Mouse (Mus musculus): Measurements from ENCODE around the gene Oscar. TPM values are rescaled to one million over a fixed set of nuclear protein-coding genes. Genes with fewer than 3 reads are reported as not detected.
"Not testable (repeated sequence)": the region's sequence is repeated elsewhere in the genome, so short reads cannot be mapped to it uniquely, and the experiment has no call there.

Oscar gene
- polyA plus RNA-seq, 1 experiment from 2014 or later = not detected

DNA sequence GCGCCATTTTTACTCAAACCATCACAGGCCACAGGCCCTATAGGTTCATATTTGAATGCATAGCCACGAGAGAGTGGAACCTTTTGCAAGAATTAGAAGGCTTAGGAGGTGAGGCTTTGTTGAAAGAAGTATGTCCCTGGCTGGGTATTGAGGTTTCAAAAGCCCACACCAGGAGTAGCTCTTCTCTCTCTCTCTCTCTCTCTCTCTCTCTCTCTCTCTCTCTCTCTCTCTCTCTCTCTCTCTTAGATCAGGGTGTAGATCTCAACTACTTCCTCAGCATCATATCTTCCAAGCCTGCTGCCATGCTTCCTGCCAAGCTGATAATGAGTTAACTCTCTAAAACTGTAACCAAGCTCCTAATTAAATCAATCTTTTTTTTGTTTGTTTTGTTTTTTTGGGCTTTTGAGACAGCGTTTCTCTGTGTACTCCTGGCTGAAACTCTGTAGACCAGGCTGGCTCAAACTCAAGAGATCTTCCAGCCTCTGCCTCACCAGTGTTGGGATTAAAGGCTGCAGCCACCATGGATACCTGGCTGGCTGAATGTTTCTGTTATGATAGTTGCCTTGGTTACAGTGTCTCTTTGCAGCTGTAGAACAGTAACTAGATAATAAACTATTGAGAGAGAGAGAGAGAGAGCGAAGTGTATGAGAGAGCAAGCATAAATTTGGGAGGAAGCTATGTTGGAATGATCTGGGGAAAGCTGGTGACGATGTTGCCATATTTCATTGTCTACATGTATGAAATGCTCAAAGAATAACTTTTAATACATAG is 39.4 kb downstream of the Oscar start:
- 83% methylated on average over 5 of the region's 5 CpGs for WGBS

DNA sequence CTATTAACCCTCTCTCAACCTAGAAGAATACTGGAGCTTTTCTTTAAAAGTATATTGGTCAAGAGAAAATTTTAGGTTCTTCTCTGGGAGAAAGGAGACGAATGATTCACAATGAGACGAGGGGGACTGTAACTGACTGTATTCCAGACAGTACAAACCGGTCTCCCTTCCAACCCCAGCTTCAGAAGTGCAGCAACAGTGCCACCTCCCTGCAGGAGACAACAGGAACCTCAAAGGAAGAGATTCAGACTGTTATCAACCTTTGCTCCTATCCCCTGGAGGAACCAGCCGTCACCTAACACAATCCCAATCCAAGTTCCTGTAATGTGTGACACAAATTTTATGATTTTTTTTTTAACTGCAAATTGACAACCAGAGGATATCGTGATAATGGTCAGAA is 41.7 kb downstream of the Oscar start:
- no peak overlapping the region for H3K4me3 ChIP-seq
- no peaks in the 10 kb centered on the region for H3K36me3 ChIP-seq (replicated peaks)
- no peaks in the 10 kb centered on the region for H3K4me1 ChIP-seq
- no peak for DNase-seq (ENCODE audit: low spot score)
- WGBS = 55% methylated on average over 5 of the region's 5 CpGs
- no peak overlapping the region for H3K27ac ChIP-seq (replicated peaks)
- no peaks in the 10 kb centered on the region for H3K27me3 ChIP-seq (replicated peaks; ENCODE audit: low read depth, poor library complexity, severe bottlenecking)
- no peaks in the 10 kb centered on the region; the same call in 1 of the 2 replicates for H3K9me3 ChIP-seq

More for the DNA sequence above, 39.4 kb downstream of the Oscar start:
- Histone ChIP-seq H3K4me3 (no peak overlapping the region), H3K9me3 (no peaks in the 10 kb centered on the region; the same call in 1 of the 2 replicates), H3K27me3 (replicated peaks; ENCODE audit: low read depth, poor library complexity, severe bottlenecking) (no peaks in the 10 kb centered on the region), H3K4me1 (no peaks in the 10 kb centered on the region), H3K27ac (replicated peaks) (no peak overlapping the region), H3K36me3 (replicated peaks) (no peaks in the 10 kb centered on the region)
- no peak for DNase-seq (ENCODE audit: low spot score)

DNA sequence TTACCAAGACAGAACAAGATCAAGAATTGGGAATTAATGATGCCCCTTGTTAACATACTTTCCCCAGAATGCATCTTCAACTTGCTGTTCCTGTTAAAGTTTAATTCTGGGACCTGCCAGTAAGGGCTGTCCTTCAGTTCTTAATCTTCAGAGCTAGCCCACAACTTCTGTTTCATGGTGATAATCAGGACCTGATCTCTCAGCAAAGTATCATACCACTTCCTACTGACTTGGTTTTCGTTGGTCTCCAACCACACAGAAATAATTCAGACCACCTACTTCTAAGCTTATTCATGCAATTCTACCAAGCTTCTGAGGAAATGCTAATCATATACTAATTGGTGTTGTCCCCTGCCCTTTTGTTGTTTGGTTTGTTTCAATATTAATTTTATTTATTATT is 44.1 kb downstream of the Oscar start:
- Histone ChIP-seq H3K4me1 (no peaks in the 10 kb centered on the region), H3K9me3 (no peaks in the 10 kb centered on the region; the same call in 1 of the 2 replicates), H3K27me3 (replicated peaks; ENCODE audit: low read depth, poor library complexity, severe bottlenecking) (no peaks in the 10 kb centered on the region), H3K36me3 (replicated peaks) (no peaks in the 10 kb centered on the region), H3K4me3 (no peak overlapping the region), H3K27ac (replicated peaks) (no peak overlapping the region)
- 86% methylated on average over 1 of the region's 1 CpGs for WGBS
- no peak for DNase-seq (ENCODE audit: low spot score)

DNA sequence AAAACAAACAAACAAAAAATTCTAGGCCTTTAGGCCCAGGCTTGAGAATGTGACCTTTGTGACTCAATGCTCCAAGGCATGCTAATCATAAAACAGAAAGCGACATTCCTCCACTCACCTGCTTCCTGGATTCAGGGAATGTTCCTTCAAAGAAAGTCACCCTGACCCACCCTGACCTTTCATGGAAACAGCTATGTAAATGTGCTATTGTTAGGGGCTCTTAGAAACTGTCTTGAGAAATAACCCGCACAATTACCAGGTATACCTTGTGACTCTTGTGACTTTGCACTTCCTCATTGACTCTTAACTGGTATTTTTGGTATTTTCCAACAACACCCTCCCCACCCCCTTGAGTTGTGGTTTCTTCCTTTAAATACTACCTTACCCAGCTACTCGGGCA is 45.4 kb downstream of the Oscar start:
- not testable (repeated sequence) for DNase-seq (ENCODE audit: low spot score); H3K4me3 ChIP-seq
- 90% methylated on average over 3 of the region's 3 CpGs for WGBS

DNA sequence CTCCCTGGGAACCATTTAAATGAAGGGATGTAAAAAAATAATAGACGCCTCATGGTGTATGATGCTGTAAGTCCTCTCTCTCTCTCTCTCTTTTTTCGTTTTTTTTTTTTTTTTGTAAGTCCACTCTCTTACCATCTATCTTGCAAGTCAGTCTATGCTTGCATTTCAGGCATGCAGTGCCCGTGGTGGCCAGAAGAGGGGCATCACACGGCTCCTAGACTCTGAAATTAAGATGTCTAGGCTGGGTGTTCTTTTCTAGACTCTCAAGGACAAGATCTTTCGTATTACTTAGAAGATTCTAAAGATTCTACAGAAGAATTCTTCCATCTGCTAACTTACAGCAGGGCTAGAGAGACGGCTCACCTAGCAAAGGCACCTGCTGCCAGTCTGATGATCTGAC is 46.2 kb downstream of the Oscar start:
- no peak overlapping the region for H3K27ac ChIP-seq (replicated peaks)
- H3K4me3 ChIP-seq = no peak overlapping the region
- 73% methylated on average over 6 of the region's 6 CpGs for WGBS
- DNase-seq (ENCODE audit: low spot score) = no peak
- H3K4me1 ChIP-seq = no peaks in the 10 kb centered on the region
- H3K36me3 ChIP-seq (replicated peaks) = no peaks in the 10 kb centered on the region
- H3K9me3 ChIP-seq = no peaks in the 10 kb centered on the region; the same call in 1 of the 2 replicates
- H3K27me3 ChIP-seq (replicated peaks; ENCODE audit: low read depth, poor library complexity, severe bottlenecking) = no peaks in the 10 kb centered on the region

More for the DNA sequence above, 45.4 kb downstream of the Oscar start:
- not testable (repeated sequence) for H3K36me3 ChIP-seq (replicated peaks); H3K9me3 ChIP-seq; H3K27ac ChIP-seq (replicated peaks); H3K4me1 ChIP-seq; H3K27me3 ChIP-seq (replicated peaks; ENCODE audit: low read depth, poor library complexity, severe bottlenecking)

DNA sequence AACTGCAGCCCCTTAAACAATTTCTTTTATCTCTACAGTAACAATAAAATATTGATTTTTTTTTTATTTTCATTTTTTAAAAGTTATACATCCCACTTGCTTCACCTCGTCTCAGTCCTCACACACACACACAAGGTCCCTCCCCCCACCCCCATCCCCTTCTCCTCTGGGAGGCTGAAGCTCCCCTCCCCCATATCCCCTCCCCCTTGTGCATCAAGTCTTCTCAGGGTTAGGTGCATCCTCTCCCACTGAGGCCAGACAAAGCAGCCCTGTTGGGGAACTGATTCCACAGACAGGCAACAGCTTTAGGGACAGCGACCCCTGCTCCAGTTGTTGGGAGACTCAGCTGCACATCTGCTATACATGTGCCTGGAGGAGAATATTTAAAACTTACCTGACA is 48.6 kb downstream of the Oscar start:
- Histone ChIP-seq H3K27ac (replicated peaks) (no peak overlapping the region), H3K4me3 (no peak overlapping the region), H3K27me3 (replicated peaks; ENCODE audit: low read depth, poor library complexity, severe bottlenecking) (no peaks in the 10 kb centered on the region), H3K36me3 (replicated peaks) (no peaks in the 10 kb centered on the region), H3K4me1 (no peaks in the 10 kb centered on the region), H3K9me3 (no peaks in the 10 kb centered on the region)
- DNase-seq (ENCODE audit: low spot score) = no peak
- 6% methylated on average over 2 of the region's 2 CpGs for WGBS

Small RNAs within 50 kb of the gene (microRNA-seq; reads per million reads assigned to microRNA genes)
- gene Gm25100 = not detected
- gene Mir3572 = 4.0 reads per million, percentile 8 among the genes with 10 or more reads in this experiment

Other genes with a start within 250 kb of the Oscar start
- gene Cacng8, start 225.5 kb downstream of the Oscar start, polyA plus RNA-seq (2016; fragmentation: Nextera tagmentation; extraction: Ambion mirVana) = 8.5 and 11.4 TPM in 2 replicates
- 0.29 TPM in 1 of 2 replicates, not detected in the other for gene Cacng6, start 192.0 kb downstream of the Oscar start, polyA plus RNA-seq (2016; fragmentation: Nextera tagmentation; extraction: Ambion mirVana)
- not detected in 2 replicates for gene Tarm1, start 113.5 kb downstream of the Oscar start, polyA plus RNA-seq (2016; fragmentation: Nextera tagmentation; extraction: Ambion mirVana)
- gene Ndufa3, start 1.2 kb upstream of the Oscar start, polyA plus RNA-seq (2016; fragmentation: Nextera tagmentation; extraction: Ambion mirVana) = 365 and 398 TPM in 2 replicates
- gene Tfpt, start 13.8 kb upstream of the Oscar start, polyA plus RNA-seq (2016; fragmentation: Nextera tagmentation; extraction: Ambion mirVana) = 31.0 and 33.0 TPM in 2 replicates
- 179 and 183 TPM in 2 replicates for gene Prpf31, start 13.8 kb upstream of the Oscar start, polyA plus RNA-seq (2016; fragmentation: Nextera tagmentation; extraction: Ambion mirVana)
- 85.6 and 88.0 TPM in 2 replicates for gene Cnot3, start 29.1 kb upstream of the Oscar start, polyA plus RNA-seq (2016; fragmentation: Nextera tagmentation; extraction: Ambion mirVana)
- 15.8 and 17.8 TPM in 2 replicates for gene Leng1, start 49.7 kb upstream of the Oscar start, polyA plus RNA-seq (2016; fragmentation: Nextera tagmentation; extraction: Ambion mirVana)
- 5.7 and 6.8 TPM in 2 replicates for gene Tmc4, start 61.4 kb upstream of the Oscar start, polyA plus RNA-seq (2016; fragmentation: Nextera tagmentation; extraction: Ambion mirVana)
- gene Tsen34, start 76.7 kb upstream of the Oscar start, polyA plus RNA-seq (2016; fragmentation: Nextera tagmentation; extraction: Ambion mirVana) = 301 and 306 TPM in 2 replicates
- gene Mboat7, start 77.4 kb upstream of the Oscar start, polyA plus RNA-seq (2016; fragmentation: Nextera tagmentation; extraction: Ambion mirVana) = 39.3 and 40.4 TPM in 2 replicates
- gene Rps9, start 87.8 kb upstream of the Oscar start, polyA plus RNA-seq (2016; fragmentation: Nextera tagmentation; extraction: Ambion mirVana) = 1,397 and 1,414 TPM in 2 replicates
- 0.10 and 0.21 TPM in 2 replicates for gene Pirb, start 104.2 kb upstream of the Oscar start, polyA plus RNA-seq (2016; fragmentation: Nextera tagmentation; extraction: Ambion mirVana)
- gene Gm15448, start 209.5 kb upstream of the Oscar start, polyA plus RNA-seq (2016; fragmentation: Nextera tagmentation; extraction: Ambion mirVana) = not detected in 2 replicates
- gene Pira2, start 228.9 kb upstream of the Oscar start, polyA plus RNA-seq (2016; fragmentation: Nextera tagmentation; extraction: Ambion mirVana) = 0.06 and 0.12 TPM in 2 replicates